Mouse (Mus musculus): ENCODE results near the gene Mrpl33. TPM values are rescaled to one million over a fixed set of nuclear protein-coding genes. Genes with fewer than 3 reads are reported as not detected.

Gene Mrpl33
- total and polyA plus RNA-seq, 2 experiments from 2014 or later: 82.5 to 293 TPM

GRCm38 (mm10) chr5:31634161-31634560 is 37.4 kb downstream of the Mrpl33 start:
- H3K9ac ChIP-seq (replicated peaks; ENCODE audit: low read length): no peak overlapping the region
- no peak for TF ChIP-seq CTCF (IDR thresholded peaks at IDR 0.05; ENCODE audit: low read depth)
- ATAC-seq (no peak), DNase-seq (ENCODE audit: low spot score) (no peak)
- 76% methylated on average over 4 of the region's 4 CpGs for WGBS
- no peaks in the 10 kb centered on the region for H3K36me3 ChIP-seq (ENCODE audit: insufficient read depth, low read length)
- H3K9me3 ChIP-seq (ENCODE audit: low read length): no peaks in the 10 kb centered on the region
- H3K4me3 ChIP-seq (ENCODE audit: low read length): no peak overlapping the region
- H3K4me1 ChIP-seq (ENCODE audit: insufficient read depth, low read length): no peaks in the 10 kb centered on the region
- no peak overlapping the region for H3K27ac ChIP-seq
- no peaks in the 10 kb centered on the region for H3K27me3 ChIP-seq (ENCODE audit: insufficient read depth, low read length)
- H3K4me2 ChIP-seq (ENCODE audit: low read depth, low read length): no peak overlapping the region

- H3K27me3 ChIP-seq (ENCODE audit: insufficient read depth, low read length): no peaks in the 10 kb centered on the region
- H3K9ac ChIP-seq (replicated peaks; ENCODE audit: low read length): no peak overlapping the region
- H3K36me3 ChIP-seq (ENCODE audit: insufficient read depth, low read length): no peaks in the 10 kb centered on the region
- no peaks in the 10 kb centered on the region for H3K9me3 ChIP-seq (ENCODE audit: low read length)
- TF ChIP-seq CTCF (IDR thresholded peaks at IDR 0.05; ENCODE audit: low read depth): no peak
- no peak overlapping the region for H3K27ac ChIP-seq
- WGBS: 62% methylated on average over 5 of the region's 5 CpGs
- DNase-seq (ENCODE audit: low spot score) (no peak), ATAC-seq (no peak)
- no peak overlapping the region for H3K4me3 ChIP-seq (ENCODE audit: low read length)
- H3K4me1 ChIP-seq (ENCODE audit: insufficient read depth, low read length): no peaks in the 10 kb centered on the region
- H3K4me2 ChIP-seq (ENCODE audit: low read depth, low read length): no peak overlapping the region
Measured at GRCm38 (mm10) chr5:31634679-31635078, 37.9 kb downstream of the Mrpl33 start.

- no peaks in the 10 kb centered on the region for H3K9me3 ChIP-seq (ENCODE audit: low read length)
- no peak for TF ChIP-seq CTCF (IDR thresholded peaks at IDR 0.05; ENCODE audit: low read depth)
- H3K36me3 ChIP-seq (ENCODE audit: insufficient read depth, low read length): no peaks in the 10 kb centered on the region
- H3K4me2 ChIP-seq (ENCODE audit: low read depth, low read length): no peak overlapping the region
- DNase-seq (ENCODE audit: low spot score) (no peak), ATAC-seq (no peak)
- H3K4me3 ChIP-seq (ENCODE audit: low read length): no peak overlapping the region
- no peaks in the 10 kb centered on the region for H3K4me1 ChIP-seq (ENCODE audit: insufficient read depth, low read length)
- no peaks in the 10 kb centered on the region for H3K27me3 ChIP-seq (ENCODE audit: insufficient read depth, low read length)
- 62% methylated on average over 9 of the region's 9 CpGs for WGBS
- no peak overlapping the region for H3K9ac ChIP-seq (replicated peaks; ENCODE audit: low read length)
- no peak overlapping the region for H3K27ac ChIP-seq
Measured at GRCm38 (mm10) chr5:31636636-31637253, 40.0 kb downstream of the Mrpl33 start.

GRCm38 (mm10) chr5:31640542-31640941 is 43.8 kb downstream of the Mrpl33 start:
- 95% methylated on average over 2 of the region's 2 CpGs for WGBS
- no peak overlapping the region for H3K9ac ChIP-seq (replicated peaks; ENCODE audit: low read length)
- no peak for ATAC-seq
- TF ChIP-seq CTCF (IDR thresholded peaks at IDR 0.05; ENCODE audit: low read depth): no peak
- no peak overlapping the region for H3K4me2 ChIP-seq (ENCODE audit: low read depth, low read length)
- no peaks in the 10 kb centered on the region for H3K36me3 ChIP-seq (ENCODE audit: insufficient read depth, low read length)
- no peaks in the 10 kb centered on the region for H3K4me1 ChIP-seq (ENCODE audit: insufficient read depth, low read length)
- H3K4me3 ChIP-seq (ENCODE audit: low read length): no peak overlapping the region
- H3K27me3 ChIP-seq (ENCODE audit: insufficient read depth, low read length): no peaks in the 10 kb centered on the region
- DNase-seq (ENCODE audit: low spot score): no peak
- no peaks in the 10 kb centered on the region for H3K9me3 ChIP-seq (ENCODE audit: low read length)
- H3K27ac ChIP-seq: no peak overlapping the region

- no peak for DNase-seq (ENCODE audit: low spot score)
- WGBS: 88% methylated on average over 3 of the region's 3 CpGs
- no peaks in the 10 kb centered on the region for H3K36me3 ChIP-seq (ENCODE audit: insufficient read depth, low read length)
Measured at GRCm38 (mm10) chr5:31642300-31642699, 45.6 kb downstream of the Mrpl33 start.

GRCm38 (mm10) chr5:31644272-31644671 is 47.5 kb downstream of the Mrpl33 start:
- Histone ChIP-seq H3K9ac (replicated peaks; ENCODE audit: low read length) (no peak overlapping the region), H3K36me3 (ENCODE audit: insufficient read depth, low read length) (no peaks in the 10 kb centered on the region), H3K4me1 (ENCODE audit: insufficient read depth, low read length) (no peaks in the 10 kb centered on the region), H3K27ac (no peak overlapping the region), H3K9me3 (ENCODE audit: low read length) (no peaks in the 10 kb centered on the region), H3K4me2 (ENCODE audit: low read depth, low read length) (no peak overlapping the region), H3K27me3 (ENCODE audit: insufficient read depth, low read length) (no peaks in the 10 kb centered on the region), H3K4me3 (ENCODE audit: low read length) (no peak overlapping the region)
- no peak for TF ChIP-seq CTCF (IDR thresholded peaks at IDR 0.05; ENCODE audit: low read depth)
- no peak for ATAC-seq
- 85% methylated on average over 4 of the region's 4 CpGs for WGBS
- no peak for DNase-seq (ENCODE audit: low spot score)

More at GRCm38 (mm10) chr5:31642300-31642699, 45.6 kb downstream of the Mrpl33 start:
- Histone ChIP-seq H3K9me3 (ENCODE audit: low read length) (no peaks in the 10 kb centered on the region), H3K4me1 (ENCODE audit: insufficient read depth, low read length) (no peaks in the 10 kb centered on the region), H3K27me3 (ENCODE audit: insufficient read depth, low read length) (no peaks in the 10 kb centered on the region), H3K4me3 (ENCODE audit: low read length) (no peak overlapping the region), H3K4me2 (ENCODE audit: low read depth, low read length) (no peak overlapping the region), H3K27ac (no peak overlapping the region), H3K9ac (replicated peaks; ENCODE audit: low read length) (no peak overlapping the region)
- TF ChIP-seq CTCF (IDR thresholded peaks at IDR 0.05; ENCODE audit: low read depth): no peak
- ATAC-seq: no peak

GRCm38 (mm10) chr5:31644847-31645246 is 48.1 kb downstream of the Mrpl33 start:
- no peak for TF ChIP-seq CTCF (IDR thresholded peaks at IDR 0.05; ENCODE audit: low read depth)
- no peaks in the 10 kb centered on the region for H3K36me3 ChIP-seq (ENCODE audit: insufficient read depth, low read length)
- ATAC-seq (no peak), DNase-seq (ENCODE audit: low spot score) (no peak)
- no peak overlapping the region for H3K4me3 ChIP-seq (ENCODE audit: low read length)
- 83% methylated on average over 6 of the region's 6 CpGs for WGBS
- no peak overlapping the region for H3K4me2 ChIP-seq (ENCODE audit: low read depth, low read length)
- H3K4me1 ChIP-seq (ENCODE audit: insufficient read depth, low read length): no peaks in the 10 kb centered on the region
- no peak overlapping the region for H3K9ac ChIP-seq (replicated peaks; ENCODE audit: low read length)
- H3K9me3 ChIP-seq (ENCODE audit: low read length): no peaks in the 10 kb centered on the region
- no peaks in the 10 kb centered on the region for H3K27me3 ChIP-seq (ENCODE audit: insufficient read depth, low read length)
- no peak overlapping the region for H3K27ac ChIP-seq
